ENCODE assay signal across 9 mouse cellular contexts in genomic region chr5:148360922-148361758, GRCm38 (mm10). TPM values are rescaled to one million over a fixed set of nuclear protein-coding genes. Genes with fewer than 3 reads are reported as not detected.
DNase-seq lines count a peak whose midpoint lies in the region; ATAC-seq and TF ChIP-seq lines count a peak whose summit lies in the region.
"Had no signal": no experiment of that assay in that cellular context is flagged by ENCODE, and none has a peak within 500 bp of the region (broad histone marks: within the 10 kb centered on the region; RNA-seq: fewer than 3 reads in every experiment).

No protein-coding gene starts in this region.

- no peak overlapping the region for H3K4me3 ChIP-seq in liver, embryonic 14.5 days (ENCODE audit: insufficient read depth in 1 of 2, low read depth in 2 of 2, low read length in 2 of 2)
- H3K4me3 ChIP-seq in forebrain, embryonic 12.5 days (replicated peaks), result no peak overlapping the region

- no peak for TF ChIP-seq CTCF in liver, embryonic 14.5 days (IDR thresholded peaks at IDR 0.05; ENCODE audit: low read depth)

- no peaks in the 10 kb centered on the region for H3K27me3 ChIP-seq in liver, embryonic 14.5 days (ENCODE audit: control insufficient read depth, insufficient read depth, low read length)
- no peaks in the 10 kb centered on the region for H3K27me3 ChIP-seq in forebrain, embryonic 12.5 days

- H3K9ac ChIP-seq in liver, embryonic 14.5 days (replicated peaks), result no peak overlapping the region
- no peak overlapping the region for H3K9ac ChIP-seq in forebrain, embryonic 12.5 days

- no peaks in the 10 kb centered on the region for H3K9me3 ChIP-seq in liver, embryonic 14.5 days (ENCODE audit: control insufficient read depth, low read length)
- no peaks in the 10 kb centered on the region for H3K9me3 ChIP-seq in forebrain, embryonic 12.5 days

- WGBS in liver, embryonic 14.5 days (ENCODE audit: insufficient replicate concordance), result 54% methylated on average over 16 of the region's 16 CpGs
- WGBS in forebrain, embryonic 12.5 days, result 80% methylated on average over 16 of the region's 16 CpGs

- no peak overlapping the region for H3K4me2 ChIP-seq in liver, embryonic 14.5 days (ENCODE audit: low read depth)
- no peak overlapping the region for H3K4me2 ChIP-seq in forebrain, embryonic 12.5 days

- no peak for TF ChIP-seq EP300 in liver, embryonic 14.5 days (IDR thresholded peaks at IDR 0.05; ENCODE audit: low read depth)

- H3K4me1 ChIP-seq in liver, embryonic 14.5 days (replicated peaks; ENCODE audit: control insufficient read depth in 2 of 2, insufficient read depth in 2 of 2, low read length in 1 of 2), result peaks cover 8 to 18% of the 10 kb centered on the region in 2 experiments
- H3K4me1 ChIP-seq in forebrain, embryonic 12.5 days, result no peaks in the 10 kb centered on the region

- ATAC-seq in liver, embryonic 14.5 days (ENCODE audit: insufficient read depth), result no peak; the same call in 1 of the 2 replicates
- ATAC-seq in forebrain, embryonic 12.5 days (ENCODE audit: low FRiP score), result no peak
- ATAC-seq: forebrain, embryonic 14.5 days had no signal

- no peaks in the 10 kb centered on the region; the same call in 1 of the 2 replicates for H3K36me3 ChIP-seq in liver, embryonic 14.5 days (replicated peaks; ENCODE audit: control insufficient read depth, insufficient read depth, low read depth)
- peaks cover 3% of the 10 kb centered on the region; the same call in 1 of the 2 replicates for H3K36me3 ChIP-seq in forebrain, embryonic 12.5 days (replicated peaks)

- DNase-seq in 3134 (ENCODE audit: extremely low read depth, insufficient read length, low spot score) (peak; percentile 69), adipocyte (ENCODE audit: low spot score) (peak; percentile 24)
- peak; percentile 54 for DNase-seq in heart, postnatal 4 days
- DNase-seq in liver, embryonic 14.5 days (ENCODE audit: low read depth in 3 of 3, low spot score in 3 of 3), result peak in 2 of 3 experiments; percentile 28 to 40
- no peak for DNase-seq in cerebellum, postnatal 4 days (ENCODE audit: low spot score in 2 of 2)
- no peak for DNase-seq in left cerebral cortex, adult 8-10 months (ENCODE audit: low spot score in 2 of 2)
- no peak for DNase-seq in testis, postnatal 14 days (ENCODE audit: low spot score)

- H3K27ac ChIP-seq in liver, embryonic 14.5 days, result no peak overlapping the region
- H3K27ac ChIP-seq in forebrain, embryonic 12.5 days, result no peak overlapping the region

RNA-seq across cellular contexts. Expression of gene Slc7a1, which starts 38.6 kb away (rescaled TPM):
- 10 to 100 TPM; 32.6 to 34.6 TPM for total RNA-seq in heart, postnatal 4 days (2021)
- 4.7 and 4.8 TPM in 2 replicates for polyA plus RNA-seq in liver, embryonic 14.5 days (2012; rRNA removed)
- 17.7 and 20.3 TPM in 2 replicates for polyA plus RNA-seq in liver, embryonic 14.5 days (2014; fragmentation: Nextera tagmentation; extraction: Ambion mirVana)
- total RNA-seq in left cerebral cortex, adult 8-10 months (2022), result 10 to 100 TPM; 23.7 to 27.8 (median 27.4) TPM
- polyA plus RNA-seq in forebrain, embryonic 12.5 days (2016; fragmentation: Nextera tagmentation; extraction: Ambion mirVana), result 18.4 and 23.3 TPM in 2 replicates

Comparison
In these comparisons a context has a peak if more than half of its experiments do, and no peak if none do; other contexts are left out.
1. DNase-seq: peak in 3134 (single experiment), adipocyte (single experiment), heart, postnatal 4 days (single experiment) and liver, embryonic 14.5 days (2 of 3); none in cerebellum, postnatal 4 days (0 of 2), left cerebral cortex, adult 8-10 months (0 of 2) and testis, postnatal 14 days (single experiment).